Mouse (Mus musculus): ENCODE measurements at regions not wholly inside any gene's neighbourhood (a gene's known extent, or its start where the extent isn't known, plus 50 kb on each side); places are given as distances from the start of the nearest gene placed in this dataset.

DNA sequence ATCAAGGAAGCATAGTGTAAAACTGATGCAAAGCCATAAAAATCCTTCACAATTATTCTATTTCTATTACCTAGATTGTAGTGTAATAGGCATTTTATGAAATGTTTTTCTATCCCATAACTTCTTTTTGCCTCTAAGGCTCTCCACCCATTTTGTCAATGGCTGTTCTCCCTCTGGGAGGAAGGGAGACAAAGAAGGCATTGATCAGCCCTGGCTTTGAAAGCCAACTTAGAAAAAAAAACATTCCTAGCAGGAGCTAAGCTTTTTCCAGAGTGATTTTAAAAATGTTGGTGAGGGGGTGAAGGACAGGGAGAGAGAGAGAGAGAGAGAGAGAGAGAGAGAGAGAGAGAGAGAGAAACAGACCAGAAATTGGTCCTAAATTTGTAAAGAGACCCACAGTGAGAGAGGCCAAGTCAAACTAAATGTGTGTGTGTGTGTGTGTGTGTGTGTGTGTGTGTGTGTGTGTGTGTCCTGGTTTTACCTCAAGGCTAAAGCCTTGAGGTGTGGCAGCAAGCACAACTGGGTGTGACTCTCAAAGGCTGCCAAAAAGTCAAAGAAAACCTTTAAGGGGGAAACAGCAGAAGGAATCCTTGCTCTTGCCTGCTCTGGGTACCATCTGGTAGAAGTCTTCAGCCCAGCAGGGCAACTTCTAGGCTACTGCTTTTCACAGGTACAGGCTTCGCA is 77.0 kb upstream of the Klf12 start:
- no peak for ATAC-seq (replicated peaks; ENCODE audit: poor library complexity, severe bottlenecking)

DNA sequence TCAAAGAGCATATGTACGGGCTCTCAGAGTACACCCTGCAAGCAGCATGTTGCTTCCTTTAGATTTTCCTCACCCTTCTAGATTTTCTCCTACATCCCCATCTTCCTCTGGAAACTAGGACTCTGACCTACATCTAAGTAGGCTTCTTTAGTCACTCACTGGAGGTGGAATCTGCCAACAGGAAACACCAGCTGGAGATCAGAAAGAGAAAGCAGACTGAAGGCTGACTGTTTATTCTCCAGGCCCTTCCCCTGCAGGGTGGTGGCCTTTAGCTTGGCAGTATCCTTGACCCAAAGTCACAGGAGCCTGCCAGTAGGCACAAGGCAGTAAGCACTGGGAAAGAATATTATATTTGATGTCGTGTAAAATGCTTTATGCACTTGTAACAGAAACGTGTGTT is 75.4 kb upstream of the Klf12 start:
- no peak for ATAC-seq (replicated peaks; ENCODE audit: poor library complexity, severe bottlenecking)

DNA sequence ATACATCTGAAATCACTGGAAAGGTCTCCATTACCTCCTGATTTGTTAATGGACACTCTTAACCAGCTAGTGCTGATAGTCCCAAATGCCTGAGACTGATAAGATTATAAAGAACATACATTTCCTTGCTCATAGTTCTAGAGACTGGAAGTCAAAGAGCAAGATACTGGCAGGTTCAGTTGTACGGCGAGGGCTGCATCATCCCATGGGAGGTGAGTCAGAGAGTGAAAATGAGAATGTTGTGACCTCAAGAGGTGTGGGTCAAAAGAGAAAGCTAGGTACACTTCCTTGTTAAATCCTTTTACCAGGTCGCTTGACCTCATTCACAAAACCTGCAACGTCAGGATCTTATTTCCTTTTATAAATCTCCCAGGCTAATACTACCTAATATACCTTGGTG is 72.7 kb upstream of the Klf12 start:
- ATAC-seq (replicated peaks; ENCODE audit: poor library complexity, severe bottlenecking): no peak

DNA sequence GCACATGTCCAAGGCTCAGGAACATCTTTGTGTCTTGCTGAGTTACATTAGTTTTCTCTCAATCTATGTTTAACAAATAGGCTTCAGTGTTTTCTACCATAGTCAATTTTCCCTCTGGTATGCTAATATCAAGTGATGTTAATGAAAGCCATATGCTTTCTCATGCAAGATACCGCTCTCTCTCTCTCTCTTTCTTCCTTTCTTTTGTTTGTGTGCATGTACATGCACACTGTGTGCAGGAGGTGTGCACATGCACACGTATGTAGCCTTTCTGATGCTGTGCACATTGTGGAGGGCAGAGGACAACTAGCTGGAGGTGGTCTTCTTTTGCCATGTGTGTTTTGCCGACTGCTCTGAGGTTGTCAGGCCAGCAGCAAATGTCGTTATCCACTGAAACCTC is 69.0 kb upstream of the Klf12 start:
- ATAC-seq (replicated peaks; ENCODE audit: poor library complexity, severe bottlenecking): no peak

DNA sequence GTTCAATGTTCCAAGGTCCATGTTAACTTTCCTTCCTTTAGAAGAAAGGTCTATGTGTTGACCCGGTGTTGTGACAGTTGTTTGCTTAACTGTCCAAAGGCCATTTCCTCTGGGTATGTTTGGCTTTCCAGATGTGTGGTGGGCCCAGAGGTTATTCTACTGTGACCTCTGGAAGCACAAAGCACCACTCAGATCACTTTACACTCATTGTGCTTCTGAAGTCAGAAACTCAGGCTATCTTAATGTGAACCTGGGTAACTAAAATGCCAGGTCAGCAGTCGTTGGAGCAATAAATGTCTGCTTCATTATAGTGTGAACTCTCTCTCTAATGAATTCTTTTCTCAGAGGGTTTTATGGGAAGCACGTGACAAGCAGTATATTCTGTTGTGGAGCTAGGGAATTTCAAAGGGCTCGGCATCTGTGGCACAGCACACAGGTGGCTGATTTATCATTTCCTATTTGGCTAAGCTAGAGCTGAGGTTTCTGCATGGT is 68.5 kb upstream of the Klf12 start:
- no peak for ATAC-seq (replicated peaks; ENCODE audit: poor library complexity, severe bottlenecking)

DNA sequence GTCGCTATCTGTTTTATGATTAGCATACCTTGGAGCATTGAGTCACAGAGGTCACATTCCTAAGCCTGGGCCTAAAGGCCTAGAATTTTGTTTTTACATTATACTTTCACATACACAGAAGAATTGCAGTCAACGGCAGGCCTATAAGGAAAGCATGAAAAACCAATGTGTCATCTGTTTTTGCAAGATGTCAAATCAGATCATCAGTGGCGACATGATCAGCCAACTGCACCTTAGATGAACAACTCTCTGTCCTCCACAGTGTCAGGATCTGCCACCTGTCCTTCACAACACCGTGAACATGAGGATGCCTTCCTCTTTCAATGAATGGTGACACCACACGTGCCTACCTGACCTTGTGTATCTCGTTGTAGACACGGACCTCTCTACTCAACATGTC is 66.5 kb upstream of the Klf12 start:
- ATAC-seq (replicated peaks; ENCODE audit: poor library complexity, severe bottlenecking): no peak

DNA sequence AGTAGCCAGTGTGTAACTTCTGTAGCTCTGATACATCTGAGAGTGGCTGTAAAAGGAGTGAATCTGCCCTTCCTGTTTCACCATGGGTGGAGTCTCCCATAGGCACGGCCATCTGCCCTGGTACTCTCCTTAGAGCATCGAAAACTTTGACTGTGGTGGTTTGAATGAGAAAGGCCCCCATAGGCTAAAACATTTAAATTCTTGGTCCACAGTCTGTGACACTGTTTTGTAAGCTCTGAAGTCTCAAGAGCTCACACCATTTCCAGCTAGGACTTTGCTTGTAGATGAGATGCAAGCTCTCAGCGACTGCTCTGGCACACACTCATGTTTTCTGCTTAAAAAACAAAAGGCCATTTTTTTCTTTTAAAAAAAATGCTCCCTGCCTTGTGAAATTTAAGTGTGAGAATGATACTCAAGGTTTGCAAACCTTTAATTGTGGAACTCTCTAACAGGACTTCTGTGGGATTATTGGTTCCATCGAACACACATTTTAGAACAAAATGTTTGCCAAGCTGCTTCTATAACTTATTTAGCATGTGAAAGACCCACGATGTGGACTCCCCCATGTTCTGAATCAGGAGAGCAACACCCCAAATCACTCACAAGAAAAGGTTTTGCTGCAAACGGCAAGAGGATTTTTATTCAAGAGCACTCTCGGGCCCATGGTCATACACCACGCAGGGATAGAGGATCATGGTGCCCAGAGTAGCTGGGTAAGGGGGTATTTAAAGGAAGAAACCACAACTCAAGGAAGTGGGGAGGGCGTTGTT is 65.7 kb upstream of the Klf12 start:
- no peak for ATAC-seq (replicated peaks; ENCODE audit: poor library complexity, severe bottlenecking)

DNA sequence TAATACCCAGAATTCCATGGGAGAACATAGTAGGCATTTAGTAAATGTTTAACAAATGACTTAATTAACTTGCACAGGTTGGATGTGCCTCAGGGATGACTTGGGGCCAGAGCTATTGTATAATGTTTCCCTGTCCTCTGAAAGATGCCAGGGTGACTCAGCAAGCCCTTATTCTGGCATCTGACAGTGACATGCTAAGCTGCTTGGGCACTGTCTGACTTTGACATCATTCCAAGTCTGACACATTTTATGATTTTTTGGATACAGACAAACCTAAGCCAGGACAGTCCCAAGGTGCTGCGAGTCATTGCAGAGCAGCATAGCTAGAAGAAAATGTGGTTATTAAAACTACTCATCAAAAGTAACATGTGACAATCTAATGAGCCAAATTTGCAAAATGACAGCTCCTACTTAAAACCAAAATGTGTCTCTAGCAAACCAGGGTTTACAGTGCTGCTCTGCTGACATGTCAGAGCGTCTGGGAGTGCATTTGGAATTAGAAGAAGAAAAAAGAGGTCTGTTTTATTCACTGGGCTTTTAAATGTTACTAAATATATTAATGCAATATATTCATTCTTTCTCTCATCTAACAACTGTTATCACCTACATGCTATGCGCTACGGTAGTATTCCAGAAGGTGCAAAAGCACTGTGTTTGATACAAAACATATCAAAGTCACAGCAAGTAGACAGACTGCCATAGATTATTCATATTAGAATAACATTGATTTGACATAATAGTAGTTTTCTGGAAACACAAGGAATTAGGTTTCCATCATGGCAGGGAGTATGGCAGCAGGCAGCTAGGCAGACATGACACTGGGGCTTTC is 64.1 kb upstream of the Klf12 start:
- no peak for ATAC-seq (replicated peaks; ENCODE audit: poor library complexity, severe bottlenecking)

DNA sequence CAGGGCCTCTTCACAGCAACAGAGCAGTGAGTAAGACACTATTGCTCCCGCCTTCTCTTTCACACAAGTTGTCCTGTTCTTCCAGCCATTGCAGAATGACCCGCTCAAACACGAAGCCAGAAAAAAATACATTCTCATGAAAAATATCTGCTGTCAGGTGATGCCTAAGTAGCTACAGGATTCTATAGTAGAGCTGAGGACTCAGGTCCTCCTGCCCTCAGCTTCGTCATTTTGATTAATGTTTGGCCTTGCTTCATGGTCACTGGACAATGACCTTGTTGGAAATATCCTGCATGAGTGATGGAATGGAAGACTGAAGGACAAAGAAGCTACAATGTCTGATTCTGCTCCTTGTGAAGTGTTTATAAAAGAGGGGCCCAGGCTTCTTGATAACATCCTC is 52.4 kb upstream of the Klf12 start:
- ATAC-seq (replicated peaks; ENCODE audit: poor library complexity, severe bottlenecking): no peak

Measured in granulocyte monocyte progenitor cell, adult 5-6 weeks (primary cell).